Mouse (Mus musculus): ENCODE results near the gene Vrtn. TPM values are rescaled to one million over a fixed set of nuclear protein-coding genes. Genes with fewer than 3 reads are reported as not detected.

The Vrtn gene
- total RNA-seq (2023) = not detected

GRCm38 (mm10) chr12:84640654-84641053, at the start of gene Vrtn:
Vrtn (plus strand) TSS chr12:84641019.

GRCm38 (mm10) chr12:84616977-84617630, 23.7 kb upstream of the Vrtn start, which contains the start of gene Abcd4:
Abcd4 (minus strand) TSS chr12:84617413.

GRCm38 (mm10) chr12:84698319-84699081, 57.7 kb downstream of the Vrtn start, which contains the start of gene Syndig1l:
Syndig1l (minus strand) TSS chr12:84698831.

Other genes starting within 250 kb of the Vrtn start
- gene Entpd5, start 232.0 kb upstream of the Vrtn start, total RNA-seq (2023) = 10 to 100 TPM; 31.3 to 33.4 TPM
- 1 to 10 TPM; 1.3 to 1.8 TPM for gene Bbof1, start 231.9 kb upstream of the Vrtn start, total RNA-seq (2023)
- 10 to 100 TPM; 43.1 to 45.4 TPM for gene Rnf113a2, start 223.8 kb upstream of the Vrtn start, total RNA-seq (2023)
- 10 to 100 TPM; 10.7 to 12.1 TPM for gene Aldh6a1, start 190.0 kb upstream of the Vrtn start, total RNA-seq (2023)
- gene Lin52, start 189.6 kb upstream of the Vrtn start, total RNA-seq (2023) = 10 to 100 TPM; 23.8 to 25.7 TPM
- gene Vsx2, start 71.3 kb upstream of the Vrtn start, total RNA-seq (2023) = not detected
- 10 to 100 TPM; 20.2 to 21.8 TPM for gene Abcd4, start 23.6 kb upstream of the Vrtn start, total RNA-seq (2023)
- gene Syndig1l, start 57.8 kb downstream of the Vrtn start, total RNA-seq (2023) = not detected
- gene Npc2, start 132.1 kb downstream of the Vrtn start, total RNA-seq (2023) = 10 to 100 TPM; 47.3 to 49.4 TPM
- gene Isca2, start 132.2 kb downstream of the Vrtn start, total RNA-seq (2023) = 10 to 100 TPM; 56.2 to 59.4 TPM
- not detected for gene Ltbp2, start 235.5 kb downstream of the Vrtn start, total RNA-seq (2023)

All from B cell, adult 67 days (primary cell).